Mouse (Mus musculus) cerebellum, postnatal 4 days (tissue): ENCODE measurements around the gene Gorasp2.

Source experiments
- DNase-seq, 2 experiments: peaks; one replicate each; pipeline ENCODE4 v3.0.0; 2022; ENCODE audit warnings: low spot score in 2 of 2, mixed read lengths in 1 of 2

The Gorasp2 gene

GRCm38 (mm10) chr2:70742588-70742987 is 81.2 kb downstream of the Gorasp2 start:
- no peak for DNase-seq

- no peak for DNase-seq
These were observed 90.3 kb downstream of the Gorasp2 start for GRCm38 (mm10) chr2:70751655-70752054.

- no peak for DNase-seq
These were observed 90.8 kb downstream of the Gorasp2 start for GRCm38 (mm10) chr2:70752149-70752548.
